Mouse (Mus musculus) forebrain, embryonic 12.5 days (tissue): ENCODE data around the gene Rapgef5. TPM values are rescaled to one million over a fixed set of nuclear protein-coding genes. Genes with fewer than 3 reads are reported as not detected.
A peak's percentile ranks its signal among the peaks of the same experiment; 100 is the strongest.

ENCODE experiments used
- ATAC-seq: fragments of 200-750 bp; cut with Nextera tagmentation; 2 replicates; pipeline ENCODE4 v1.8.0; 2017; ENCODE audit warnings: moderate TSS enrichment; ENCODE audit not compliant: low FRiP score
- H3K27ac ChIP-seq: fragments of 300-500 bp; sonication (generic); 2 replicates; pipeline ENCODE4 v1.5.1; 2016; ENCODE audit warnings: mild to moderate bottlenecking
- H3K27me3 ChIP-seq: fragments of 300-500 bp; sonication (generic); 2 replicates; pipeline ENCODE4 v1.6.1; 2016; ENCODE audit warnings: mild to moderate bottlenecking
- H3K36me3 ChIP-seq: fragments of 300-500 bp; sonication (generic); replicated peaks from 2 replicates; pipeline ENCODE4 v1.6.1; 2016; ENCODE audit warnings: mild to moderate bottlenecking
- H3K4me1 ChIP-seq: fragments of 300-500 bp; sonication (generic); 2 replicates; pipeline ENCODE4 v1.6.1; 2016
- H3K4me2 ChIP-seq: fragments of 300-500 bp; sonication (generic); 2 replicates; pipeline ENCODE4 v1.6.1; 2016; ENCODE audit warnings: mild to moderate bottlenecking, moderate library complexity
- H3K4me3 ChIP-seq: fragments of 300-500 bp; sonication (generic); replicated peaks from 2 replicates; pipeline ENCODE4 v1.5.1; 2016; ENCODE audit warnings: mild to moderate bottlenecking
- H3K9ac ChIP-seq: fragments of 300-500 bp; sonication (generic); 2 replicates; pipeline ENCODE4 v1.6.1; 2016; ENCODE audit warnings: mild to moderate bottlenecking
- H3K9me3 ChIP-seq: fragments of 300-500 bp; sonication (generic); 2 replicates; pipeline ENCODE4 v1.6.1; 2016
- WGBS: fragments of 180-500 bp; shearing (Covaris S2); methylation state at CpG from one replicate; pipeline ENCODE4 v1.1.7; 2016; 5-methylcytosine and 5-hydroxymethylcytosine counted together
- polyA plus RNA-seq: library from polyadenylated mRNA; unstranded; fragments of >200 nt; fragmentation: Nextera tagmentation; extraction: Ambion mirVana; gene quantifications from 2 replicates; pipeline ENCODE4 v1.2.1, GENCODE M21; 2016

Rapgef5 gene
- polyA plus RNA-seq, 1 experiment from 2014 or later = 17.0 TPM

GRCm38 (mm10) chr12:117505163-117505562 is 11.1 kb upstream of the Rapgef5 start:
- Histone ChIP-seq H3K27ac (no peak overlapping the region), H3K36me3 (no peaks in the 10 kb centered on the region), H3K27me3 (no peaks in the 10 kb centered on the region), H3K9ac (no peak overlapping the region), H3K4me3 (no peak overlapping the region), H3K9me3 (no peaks in the 10 kb centered on the region), H3K4me2 (no peak overlapping the region), H3K4me1 (no peaks in the 10 kb centered on the region)
- no peak for ATAC-seq
- WGBS = 83% methylated on average over 2 of the region's 2 CpGs

DNA sequence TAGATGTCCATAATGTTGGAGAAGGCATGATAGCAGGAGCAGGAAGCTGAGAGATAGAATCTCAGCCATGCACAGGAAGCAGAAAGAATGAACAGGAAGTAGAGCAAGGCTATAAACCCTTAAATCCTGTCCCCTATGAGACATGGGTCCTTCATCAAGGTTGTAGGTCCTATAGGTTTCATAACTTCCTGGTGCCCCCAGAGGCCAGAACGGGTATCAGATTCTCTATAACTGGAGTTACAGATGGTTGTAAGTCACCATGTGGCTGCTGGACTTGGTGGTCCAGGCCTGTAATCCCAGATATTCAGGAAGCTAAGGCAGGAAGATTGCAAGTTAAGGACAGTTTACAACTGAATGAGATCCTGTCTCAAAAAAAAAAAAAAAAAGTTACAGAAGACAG is 8.5 kb upstream of the Rapgef5 start:
- Histone ChIP-seq H3K9ac (no peak overlapping the region), H3K27me3 (0 out of 2 replicates have a peak, but pooled peaks cover 4% of the 10 kb centered on the region), H3K27ac (no peak overlapping the region), H3K4me1 (no peaks in the 10 kb centered on the region), H3K9me3 (no peaks in the 10 kb centered on the region), H3K4me2 (no peak overlapping the region), H3K36me3 (no peaks in the 10 kb centered on the region), H3K4me3 (no peak overlapping the region)
- 67% methylated on average over 1 of the region's 1 CpGs for WGBS
- ATAC-seq = no peak

DNA sequence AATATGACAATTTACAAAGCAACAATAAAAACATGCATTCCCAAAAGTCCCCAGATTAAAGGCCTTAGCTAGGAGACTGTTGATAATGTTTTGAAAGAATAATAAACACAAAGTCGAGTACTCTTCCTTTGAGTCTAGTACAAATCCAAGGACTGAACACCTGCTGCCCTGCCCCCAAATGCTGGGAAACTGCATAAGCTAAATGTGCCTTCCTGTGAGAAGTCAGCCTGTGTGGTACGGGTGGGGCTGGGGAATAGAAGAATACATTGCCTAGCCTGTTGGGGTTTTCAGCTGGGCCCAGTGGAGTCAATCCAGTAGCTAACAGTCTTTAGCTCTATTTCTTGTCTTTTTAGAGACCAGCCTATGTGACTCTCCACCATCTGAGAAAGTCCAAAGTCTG is 6.4 kb upstream of the Rapgef5 start:
- Histone ChIP-seq H3K4me2 (no peak overlapping the region), H3K9me3 (no peaks in the 10 kb centered on the region), H3K4me1 (no peaks in the 10 kb centered on the region), H3K4me3 (no peak overlapping the region), H3K27ac (no peak overlapping the region), H3K9ac (no peak overlapping the region), H3K27me3 (0 out of 2 replicates have a peak, but pooled peaks cover 4% of the 10 kb centered on the region), H3K36me3 (no peaks in the 10 kb centered on the region)
- WGBS = 67% methylated on average over 2 of the region's 2 CpGs
- no peak for ATAC-seq

- Histone ChIP-seq H3K36me3 (no peaks in the 10 kb centered on the region), H3K4me2 (no peak overlapping the region), H3K27me3 (0 out of 2 replicates have a peak, but pooled peaks cover 4% of the 10 kb centered on the region), H3K4me3 (no peak overlapping the region), H3K9ac (no peak overlapping the region), H3K27ac (no peak overlapping the region), H3K4me1 (no peaks in the 10 kb centered on the region), H3K9me3 (no peaks in the 10 kb centered on the region)
- 84% methylated on average over 3 of the region's 3 CpGs for WGBS
- ATAC-seq = 0 out of 2 replicates have a peak, but pooled peaks have one; percentile 9
Measured at GRCm38 (mm10) chr12:117512468-117512867, 3.8 kb upstream of the Rapgef5 start.

GRCm38 (mm10) chr12:117513150-117513932 is 2.9 kb upstream of the Rapgef5 start:
- WGBS = 69% methylated on average over 11 of the region's 11 CpGs
- H3K36me3 ChIP-seq = no peaks in the 10 kb centered on the region

DNA sequence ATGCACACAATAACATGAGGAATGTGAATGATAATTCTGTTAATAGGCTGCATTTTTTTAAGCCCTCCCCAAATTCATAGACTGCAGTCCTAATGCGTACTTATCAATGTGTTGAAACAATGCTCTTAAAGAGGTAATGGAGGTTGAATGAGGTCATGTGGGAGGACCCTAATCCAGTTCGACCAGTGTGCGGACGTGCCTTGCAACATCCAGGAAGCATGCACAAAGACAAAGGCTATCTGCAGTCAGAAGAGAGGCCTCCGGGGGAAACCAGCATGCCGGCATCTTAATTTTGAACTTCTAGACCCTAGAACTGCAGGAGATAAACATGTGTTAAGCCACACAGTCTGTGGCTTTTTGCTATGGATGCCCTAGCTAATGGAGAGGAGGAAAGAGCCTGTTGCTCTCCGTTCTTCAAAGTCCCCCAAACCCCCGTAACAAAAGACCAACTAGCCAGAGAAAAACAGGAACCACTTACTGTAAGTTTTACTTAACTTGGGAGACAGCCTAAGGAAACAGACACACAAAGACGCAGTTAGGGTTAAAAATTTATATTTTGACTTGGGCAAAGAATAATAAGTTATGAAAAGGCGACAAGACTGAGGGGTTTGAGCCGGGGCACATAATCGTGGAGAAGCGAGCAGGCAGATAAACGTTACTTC is 1.1 kb downstream of the Rapgef5 start:
- Histone ChIP-seq H3K4me3 (no peak overlapping the region), H3K9ac (no peak overlapping the region), H3K36me3 (no peaks in the 10 kb centered on the region), H3K4me1 (no peaks in the 10 kb centered on the region), H3K27ac (no peak overlapping the region), H3K9me3 (no peaks in the 10 kb centered on the region), H3K27me3 (no peaks in the 10 kb centered on the region), H3K4me2 (no peak overlapping the region)
- ATAC-seq = no peak
- 67% methylated on average over 14 of the region's 14 CpGs for WGBS

More at GRCm38 (mm10) chr12:117513150-117513932, 2.9 kb upstream of the Rapgef5 start:
- Histone ChIP-seq H3K27me3 (0 out of 2 replicates have a peak, but pooled peaks cover 4% of the 10 kb centered on the region), H3K4me2 (no peak overlapping the region), H3K4me1 (no peaks in the 10 kb centered on the region), H3K9me3 (no peaks in the 10 kb centered on the region), H3K9ac (no peak overlapping the region), H3K4me3 (no peak overlapping the region), H3K27ac (0 out of 2 replicates have a peak overlapping the region, but pooled peaks have one; percentile 27)
- ATAC-seq = peak; percentile 36; the same call in 1 of the 2 replicates

- no peaks in the 10 kb centered on the region for H3K4me1 ChIP-seq
- H3K9ac ChIP-seq = no peak overlapping the region
- H3K27me3 ChIP-seq = no peaks in the 10 kb centered on the region
- H3K4me3 ChIP-seq = no peak overlapping the region
- H3K4me2 ChIP-seq = no peak overlapping the region
- H3K36me3 ChIP-seq = no peaks in the 10 kb centered on the region
- no peaks in the 10 kb centered on the region for H3K9me3 ChIP-seq
- H3K27ac ChIP-seq = no peak overlapping the region
- ATAC-seq = no peak
- WGBS = 78% methylated on average over 9 of the region's 9 CpGs
Measured at GRCm38 (mm10) chr12:117524311-117525013, 8.2 kb downstream of the Rapgef5 start.

DNA sequence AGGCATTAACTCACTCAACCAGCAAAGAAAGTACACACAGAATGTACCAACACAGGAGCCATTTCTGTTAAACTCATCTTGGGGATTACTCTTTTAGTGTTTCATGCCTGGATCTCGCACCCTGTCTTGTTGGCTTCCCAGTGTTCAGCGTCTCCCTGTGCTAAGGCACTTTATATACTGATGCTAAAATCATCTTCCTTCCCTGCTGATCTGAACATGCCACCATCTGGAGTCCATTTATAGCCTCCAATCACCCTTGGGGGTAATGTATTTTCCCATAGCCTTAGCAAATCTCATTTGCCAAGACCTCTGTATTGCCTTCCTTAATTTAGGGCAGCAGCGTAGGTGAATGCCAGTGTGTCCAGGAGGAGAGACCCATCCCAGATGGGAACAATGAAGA is 11.6 kb downstream of the Rapgef5 start:
- no peaks in the 10 kb centered on the region for H3K9me3 ChIP-seq
- no peaks in the 10 kb centered on the region for H3K4me1 ChIP-seq
- no peak overlapping the region for H3K9ac ChIP-seq
- no peak overlapping the region for H3K27ac ChIP-seq
- H3K4me3 ChIP-seq = no peak overlapping the region
- peaks cover 16% of the 10 kb centered on the region for H3K27me3 ChIP-seq
- no peak for ATAC-seq
- H3K36me3 ChIP-seq = no peaks in the 10 kb centered on the region
- no peak overlapping the region for H3K4me2 ChIP-seq
- WGBS = 75% methylated on average over 3 of the region's 3 CpGs

DNA sequence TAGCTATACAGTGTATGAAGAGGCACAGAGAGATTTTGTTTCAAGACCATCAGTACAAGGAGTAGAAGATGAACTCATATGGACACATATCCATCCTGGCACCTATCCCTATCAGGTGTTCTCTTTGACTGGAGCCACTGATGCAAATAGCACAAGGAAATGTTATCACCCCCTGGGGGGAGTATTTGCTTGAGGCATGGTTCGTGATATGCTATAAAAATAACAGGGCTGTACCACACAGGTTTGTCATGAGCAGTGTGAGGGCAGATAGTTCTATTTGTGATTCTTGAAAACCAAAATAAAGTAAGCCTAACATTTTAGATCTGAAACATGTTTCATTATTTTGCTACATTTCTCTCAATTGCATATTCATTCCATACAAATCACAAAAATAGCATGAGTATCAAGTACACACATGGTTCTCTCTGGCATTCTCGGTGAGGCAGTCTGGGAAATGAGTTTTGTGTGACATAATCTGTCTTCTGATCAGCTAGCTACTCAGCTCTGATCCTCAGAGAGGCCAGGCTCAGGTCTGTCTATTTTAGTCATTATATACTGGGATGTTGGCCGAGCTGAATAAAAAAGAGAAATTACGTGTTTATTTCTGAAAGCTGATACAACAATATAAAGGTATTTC is 12.3 kb downstream of the Rapgef5 start:
- Histone ChIP-seq H3K36me3 (no peaks in the 10 kb centered on the region), H3K4me1 (peaks cover 3% of the 10 kb centered on the region; the same call in 1 of the 2 replicates), H3K4me3 (no peak overlapping the region), H3K9ac (no peak overlapping the region), H3K4me2 (no peak overlapping the region), H3K27me3 (peaks cover 23% of the 10 kb centered on the region), H3K9me3 (no peaks in the 10 kb centered on the region), H3K27ac (no peak overlapping the region)
- ATAC-seq = no peak
- WGBS = 83% methylated on average over 4 of the region's 4 CpGs

- peaks cover 47% of the 10 kb centered on the region for H3K27me3 ChIP-seq
- H3K27ac ChIP-seq = no peak overlapping the region
- H3K4me1 ChIP-seq = peaks cover 11% of the 10 kb centered on the region
- H3K9ac ChIP-seq = no peak overlapping the region
- H3K36me3 ChIP-seq = no peaks in the 10 kb centered on the region
- no peak overlapping the region for H3K4me2 ChIP-seq
- WGBS = 89% methylated on average over 4 of the region's 4 CpGs
- no peak for ATAC-seq
- no peak overlapping the region for H3K4me3 ChIP-seq
- H3K9me3 ChIP-seq = no peaks in the 10 kb centered on the region
Measured at GRCm38 (mm10) chr12:117531106-117531505, 14.8 kb downstream of the Rapgef5 start.

- H3K27me3 ChIP-seq = peaks cover 47% of the 10 kb centered on the region
- peak overlapping the region; percentile 68 for H3K4me3 ChIP-seq
- H3K4me1 ChIP-seq = peaks cover 11% of the 10 kb centered on the region
- peak; percentile 85 for ATAC-seq
- no peaks in the 10 kb centered on the region for H3K9me3 ChIP-seq
- peak overlapping the region; percentile 65 for H3K9ac ChIP-seq
- WGBS = 2% methylated on average over 61 of the region's 64 CpGs
- peak overlapping the region; percentile 89 for H3K4me2 ChIP-seq
- H3K27ac ChIP-seq = no peak overlapping the region; the same call in 1 of the 2 replicates
- H3K36me3 ChIP-seq = no peaks in the 10 kb centered on the region
Measured at GRCm38 (mm10) chr12:117533176-117534086, 17.2 kb downstream of the Rapgef5 start.
